Mouse (Mus musculus) E14TG2a.4 (cell line): ENCODE measurements at regions not wholly inside any gene's neighbourhood (a gene's known extent, or its start where the extent isn't known, plus 50 kb on each side); places are given as distances from the start of the nearest gene placed in this dataset.

Experiments used
- CTCF ChIP-seq: conservative IDR thresholded peaks from 2 replicates; pipeline ENCODE4 v1.5.1; 2014; ENCODE audit warnings: low read length
- NANOG ChIP-seq: IDR thresholded peaks from 2 replicates; pipeline ENCODE4 v1.6.1; 2014; ENCODE audit warnings: borderline replicate concordance, low read length, mixed read lengths
- POU5F1 ChIP-seq: IDR thresholded peaks from 2 replicates; pipeline ENCODE4 v1.6.1; 2014; ENCODE audit warnings: low read length, borderline replicate concordance

DNA sequence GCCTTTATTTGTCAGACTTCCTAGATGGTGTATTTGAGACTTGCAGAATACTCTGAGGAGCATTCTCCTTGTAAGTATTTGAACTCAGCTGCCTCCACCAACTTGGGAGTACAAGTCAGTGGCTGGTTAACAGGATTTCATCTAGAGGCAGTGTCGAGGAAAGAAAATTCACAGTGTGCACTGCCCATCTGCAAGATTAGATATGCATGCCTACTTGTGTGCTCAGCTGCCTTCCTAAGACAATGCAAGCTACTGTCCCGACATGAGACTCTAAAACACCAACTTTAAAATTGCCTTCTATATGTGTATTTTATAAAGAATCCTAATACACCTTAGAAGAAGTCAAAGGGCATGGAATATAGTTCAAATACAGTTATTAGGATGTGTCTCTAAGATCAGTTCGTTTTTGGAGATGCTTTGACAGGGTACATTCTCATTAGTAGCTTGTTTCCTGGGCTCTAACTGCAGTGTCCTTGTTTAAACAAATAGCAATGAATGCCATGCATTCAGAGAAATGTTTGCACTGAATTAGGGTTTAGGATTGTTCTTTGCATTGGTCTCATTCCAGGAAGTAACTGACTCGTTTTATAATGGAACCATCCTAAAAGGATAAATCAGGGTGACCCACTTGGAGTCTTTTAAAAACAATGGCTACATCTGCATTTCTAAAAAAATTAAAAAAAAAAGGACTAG is 2687.1 kb upstream of the Gm7489 start:
- TF ChIP-seq CTCF (no peak), NANOG (no peak), POU5F1 (no peak)
